Mouse (Mus musculus): ENCODE data around the gene Sh3kbp1.

DNA sequence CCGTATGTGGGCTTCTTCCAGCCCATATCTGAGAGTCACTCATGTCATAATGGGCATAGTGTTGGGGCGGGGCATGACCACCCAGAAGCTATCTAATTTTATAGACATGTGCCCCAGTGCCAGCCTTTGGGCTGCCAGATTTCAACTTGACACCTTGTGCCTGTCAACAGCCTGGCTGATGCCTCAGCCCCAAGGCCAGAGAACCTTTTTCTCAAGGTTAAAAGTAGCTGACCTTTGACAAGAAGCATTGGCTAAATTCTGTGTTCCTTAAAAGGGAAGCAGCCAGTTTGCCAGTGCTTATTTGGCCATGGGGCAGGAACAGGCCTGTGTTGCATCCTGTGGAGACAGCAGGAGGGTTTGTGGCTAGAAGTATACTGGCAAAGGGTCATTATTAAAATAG is 315.5 kb downstream of the Sh3kbp1 start:
- no peak for TF ChIP-seq CTCF (IDR thresholded peaks at IDR 0.05; ENCODE audit: borderline replicate concordance, insufficient read depth, low read depth, low read length)
- TF ChIP-seq POLR2A (IDR thresholded peaks at IDR 0.05; ENCODE audit: borderline replicate concordance, insufficient read depth, low read length): no peak

Data from cerebellum, adult 2 months (tissue).